Mouse (Mus musculus) kidney, embryonic 15.5 days (tissue): ENCODE measurements around the gene Akap7. TPM values are rescaled to one million over a fixed set of nuclear protein-coding genes. Genes with fewer than 3 reads are reported as not detected.
A peak's percentile ranks its signal among the peaks of the same experiment; 100 is the strongest.

ENCODE experiments used
- ATAC-seq: fragments of 200-750 bp; cut with Nextera tagmentation; replicated peaks from 2 replicates; pipeline ENCODE4 v1.8.0; 2017; ENCODE audit warnings: moderate TSS enrichment; ENCODE audit not compliant: low FRiP score
- H3K27ac ChIP-seq: fragments of 300-500 bp; sonication (generic); 2 replicates; pipeline ENCODE4 v1.5.1; 2015; ENCODE audit warnings: mild to moderate bottlenecking, inconsistent platforms
- H3K27me3 ChIP-seq: fragments of 300-500 bp; sonication (generic); 2 replicates; pipeline ENCODE4 v1.6.1; 2015; ENCODE audit warnings: inconsistent platforms
- H3K36me3 ChIP-seq: fragments of 300-500 bp; sonication (generic); 2 replicates; pipeline ENCODE4 v1.6.1; 2015; ENCODE audit warnings: inconsistent platforms
- H3K4me1 ChIP-seq: fragments of 300-500 bp; sonication (generic); 2 replicates; pipeline ENCODE4 v1.6.1; 2015; ENCODE audit warnings: inconsistent platforms
- H3K4me2 ChIP-seq: fragments of 300-500 bp; sonication (generic); 2 replicates; pipeline ENCODE4 v1.6.1; 2015; ENCODE audit warnings: moderate library complexity, mild to moderate bottlenecking, inconsistent platforms
- H3K4me3 ChIP-seq: fragments of 300-500 bp; sonication (generic); replicated peaks from 2 replicates; pipeline ENCODE4 v1.5.1; 2015; ENCODE audit warnings: mild to moderate bottlenecking, inconsistent platforms
- H3K9ac ChIP-seq: fragments of 300-500 bp; sonication (generic); 2 replicates; pipeline ENCODE4 v1.6.1; 2015; ENCODE audit warnings: mild to moderate bottlenecking, inconsistent platforms
- H3K9me3 ChIP-seq: fragments of 300-500 bp; sonication (generic); replicated peaks from 2 replicates; pipeline ENCODE4 v1.6.1; 2016; ENCODE audit warnings: inconsistent platforms
- WGBS: fragments of 180-500 bp; shearing (Covaris S2); methylation state at CpG from one replicate; pipeline ENCODE4 v1.1.7; 2015; ENCODE audit warnings: mixed read lengths; 5-methylcytosine and 5-hydroxymethylcytosine counted together
- polyA plus RNA-seq: library from polyadenylated mRNA; unstranded; fragments of >200 nt; fragmentation: Nextera tagmentation; extraction: Ambion mirVana; gene quantifications from 2 replicates; pipeline ENCODE4 v1.2.1, GENCODE M21; 2015

Akap7 gene
- polyA plus RNA-seq, 1 experiment from 2014 or later = 26.7 TPM

DNA sequence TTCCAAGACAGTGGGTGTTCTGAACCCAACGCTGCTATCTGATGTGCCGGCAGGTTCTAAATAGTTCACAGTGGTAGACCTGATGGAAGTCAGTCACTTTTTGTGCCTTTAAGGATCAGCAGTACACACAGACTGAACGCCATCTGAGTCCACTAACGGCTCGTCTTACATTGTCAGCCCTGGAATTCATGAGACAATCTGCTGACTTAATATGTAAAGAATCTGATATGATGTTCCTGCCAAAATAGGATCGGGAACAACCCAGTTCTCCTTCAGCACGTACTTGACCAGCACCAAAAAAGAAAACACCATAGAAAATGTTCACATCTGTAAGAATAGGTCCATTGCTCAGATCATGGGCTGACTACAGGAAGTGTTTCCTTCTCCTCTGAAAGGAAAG, 32.2 kb downstream of the Akap7 start:
- Histone ChIP-seq H3K9ac (no peak overlapping the region), H3K27me3 (no peaks in the 10 kb centered on the region), H3K27ac (no peak overlapping the region), H3K4me1 (no peaks in the 10 kb centered on the region; the same call in 1 of the 2 replicates), H3K4me3 (no peak overlapping the region), H3K4me2 (no peak overlapping the region), H3K36me3 (0 out of 2 replicates have a peak, but pooled peaks cover 4% of the 10 kb centered on the region), H3K9me3 (no peaks in the 10 kb centered on the region)
- WGBS = 72% methylated on average over 7 of the region's 7 CpGs
- ATAC-seq = no peak

GRCm38 (mm10) chr10:25274621-25275330, 32.9 kb downstream of the Akap7 start:
- H3K4me3 ChIP-seq = no peak overlapping the region
- no peak for ATAC-seq
- 84% methylated on average over 26 of the region's 26 CpGs for WGBS
- no peak overlapping the region for H3K9ac ChIP-seq
- no peaks in the 10 kb centered on the region; the same call in 1 of the 2 replicates for H3K4me1 ChIP-seq
- no peak overlapping the region for H3K4me2 ChIP-seq
- H3K9me3 ChIP-seq = no peaks in the 10 kb centered on the region
- H3K27ac ChIP-seq = no peak overlapping the region
- no peaks in the 10 kb centered on the region for H3K27me3 ChIP-seq
- peaks cover 9% of the 10 kb centered on the region for H3K36me3 ChIP-seq

- Histone ChIP-seq H3K36me3 (peaks cover 9% of the 10 kb centered on the region), H3K4me3 (no peak overlapping the region), H3K4me2 (no peak overlapping the region), H3K4me1 (peaks cover 1% of the 10 kb centered on the region), H3K9me3 (no peaks in the 10 kb centered on the region), H3K27me3 (no peaks in the 10 kb centered on the region), H3K9ac (no peak overlapping the region), H3K27ac (no peak overlapping the region)
- no peak for ATAC-seq
- 78% methylated on average over 1 of the region's 1 CpGs for WGBS
Observed at GRCm38 (mm10) chr10:25273731-25274130, 33.9 kb downstream of the Akap7 start.

GRCm38 (mm10) chr10:25271756-25272155, 35.9 kb downstream of the Akap7 start:
- H3K9ac ChIP-seq = no peak overlapping the region
- peaks cover 2% of the 10 kb centered on the region for H3K4me1 ChIP-seq
- no peak overlapping the region for H3K4me2 ChIP-seq
- no peaks in the 10 kb centered on the region for H3K27me3 ChIP-seq
- H3K9me3 ChIP-seq = no peaks in the 10 kb centered on the region
- H3K4me3 ChIP-seq = no peak overlapping the region
- peak overlapping the region; percentile 46; the same call in 1 of the 2 replicates for H3K27ac ChIP-seq
- whole genome bisulfite sequencing = 84% methylated on average over 2 of the region's 2 CpGs
- H3K36me3 ChIP-seq = peaks cover 13% of the 10 kb centered on the region
- no peak for ATAC-seq

- Histone ChIP-seq H3K9ac (no peak overlapping the region), H3K27ac (no peak overlapping the region), H3K36me3 (peaks cover 16% of the 10 kb centered on the region), H3K4me2 (no peak overlapping the region), H3K4me3 (no peak overlapping the region), H3K9me3 (no peaks in the 10 kb centered on the region), H3K4me1 (peaks cover 2% of the 10 kb centered on the region), H3K27me3 (no peaks in the 10 kb centered on the region)
- WGBS = 88% methylated on average over 8 of the region's 8 CpGs
- ATAC-seq = no peak
Observed at GRCm38 (mm10) chr10:25271207-25271606, 36.5 kb downstream of the Akap7 start.

GRCm38 (mm10) chr10:25268476-25269351, 39.0 kb downstream of the Akap7 start:
- H3K4me2 ChIP-seq = no peak overlapping the region
- no peak overlapping the region for H3K4me3 ChIP-seq
- peak; percentile 77; the same call in 1 of the 2 replicates for ATAC-seq
- peaks cover 2% of the 10 kb centered on the region; the same call in 1 of the 2 replicates for H3K4me1 ChIP-seq
- WGBS = 52% methylated on average over 18 of the region's 18 CpGs
- H3K36me3 ChIP-seq = peaks cover 16% of the 10 kb centered on the region
- no peaks in the 10 kb centered on the region for H3K27me3 ChIP-seq
- H3K9ac ChIP-seq = no peak overlapping the region
- no peak overlapping the region for H3K27ac ChIP-seq
- H3K9me3 ChIP-seq = no peaks in the 10 kb centered on the region

GRCm38 (mm10) chr10:25261176-25261575, 46.5 kb downstream of the Akap7 start:
- H3K9ac ChIP-seq = no peak overlapping the region
- no peaks in the 10 kb centered on the region for H3K9me3 ChIP-seq
- H3K27ac ChIP-seq = no peak overlapping the region
- H3K4me1 ChIP-seq = peaks cover 3% of the 10 kb centered on the region; the same call in 1 of the 2 replicates
- 40% methylated on average over 6 of the region's 6 CpGs for WGBS
- no peaks in the 10 kb centered on the region for H3K27me3 ChIP-seq
- ATAC-seq = no peak
- H3K36me3 ChIP-seq = no peaks in the 10 kb centered on the region
- no peak overlapping the region for H3K4me3 ChIP-seq
- H3K4me2 ChIP-seq = no peak overlapping the region

GRCm38 (mm10) chr10:25260724-25261123, 46.9 kb downstream of the Akap7 start:
- 93% methylated on average over 10 of the region's 10 CpGs for WGBS

GRCm38 (mm10) chr10:25258171-25258570, 49.5 kb downstream of the Akap7 start:
- ATAC-seq = no peak
- no peaks in the 10 kb centered on the region for H3K9me3 ChIP-seq
- no peaks in the 10 kb centered on the region for H3K36me3 ChIP-seq
- H3K27me3 ChIP-seq = no peaks in the 10 kb centered on the region
- H3K27ac ChIP-seq = no peak overlapping the region
- H3K4me2 ChIP-seq = no peak overlapping the region
- no peak overlapping the region for H3K4me3 ChIP-seq
- H3K4me1 ChIP-seq = peaks cover 3% of the 10 kb centered on the region; the same call in 1 of the 2 replicates
- H3K9ac ChIP-seq = no peak overlapping the region
- 86% methylated on average over 6 of the region's 6 CpGs for WGBS

More at GRCm38 (mm10) chr10:25260724-25261123, 46.9 kb downstream of the Akap7 start:
- Histone ChIP-seq H3K36me3 (no peaks in the 10 kb centered on the region), H3K4me3 (no peak overlapping the region), H3K9ac (no peak overlapping the region), H3K27me3 (no peaks in the 10 kb centered on the region), H3K4me1 (peaks cover 3% of the 10 kb centered on the region; the same call in 1 of the 2 replicates), H3K27ac (no peak overlapping the region), H3K9me3 (no peaks in the 10 kb centered on the region), H3K4me2 (no peak overlapping the region)
- ATAC-seq = no peak

DNA sequence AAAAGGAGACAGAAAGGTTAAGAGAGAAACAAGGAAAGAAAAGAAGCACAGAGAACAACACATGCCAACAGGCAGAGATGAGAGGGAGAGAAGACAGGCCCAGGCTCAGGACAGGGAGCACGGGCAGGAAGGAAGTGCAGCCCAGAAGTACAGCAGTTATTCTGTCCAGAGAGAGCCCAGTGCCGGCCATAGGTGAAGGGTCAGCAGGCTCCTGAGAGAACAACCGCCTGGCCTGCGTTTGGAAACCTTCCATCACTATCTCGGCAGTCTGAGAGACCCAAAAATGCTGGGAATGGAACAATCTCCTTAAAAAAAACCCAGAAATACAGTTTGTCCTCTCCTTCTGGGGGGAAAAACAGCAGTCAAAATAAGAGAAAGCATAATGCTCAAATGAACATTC, 50.2 kb downstream of the Akap7 start:
- H3K9ac ChIP-seq = no peak overlapping the region
- H3K9me3 ChIP-seq = no peaks in the 10 kb centered on the region
- 32% methylated on average over 5 of the region's 5 CpGs for WGBS
- H3K4me2 ChIP-seq = no peak overlapping the region
- ATAC-seq = no peak
- no peaks in the 10 kb centered on the region for H3K27me3 ChIP-seq
- no peak overlapping the region for H3K4me3 ChIP-seq
- no peak overlapping the region for H3K27ac ChIP-seq
- H3K4me1 ChIP-seq = peaks cover 3% of the 10 kb centered on the region; the same call in 1 of the 2 replicates
- H3K36me3 ChIP-seq = no peaks in the 10 kb centered on the region

- Histone ChIP-seq H3K27me3 (no peaks in the 10 kb centered on the region), H3K36me3 (no peaks in the 10 kb centered on the region), H3K4me3 (no peak overlapping the region), H3K4me1 (peaks cover 3% of the 10 kb centered on the region; the same call in 1 of the 2 replicates), H3K9ac (no peak overlapping the region), H3K9me3 (no peaks in the 10 kb centered on the region), H3K4me2 (no peak overlapping the region), H3K27ac (no peak overlapping the region)
- WGBS = 77% methylated on average over 2 of the region's 2 CpGs
- ATAC-seq = peak; percentile 60; the same call in 1 of the 2 replicates
Observed at GRCm38 (mm10) chr10:25253474-25253873, 54.2 kb downstream of the Akap7 start.

DNA sequence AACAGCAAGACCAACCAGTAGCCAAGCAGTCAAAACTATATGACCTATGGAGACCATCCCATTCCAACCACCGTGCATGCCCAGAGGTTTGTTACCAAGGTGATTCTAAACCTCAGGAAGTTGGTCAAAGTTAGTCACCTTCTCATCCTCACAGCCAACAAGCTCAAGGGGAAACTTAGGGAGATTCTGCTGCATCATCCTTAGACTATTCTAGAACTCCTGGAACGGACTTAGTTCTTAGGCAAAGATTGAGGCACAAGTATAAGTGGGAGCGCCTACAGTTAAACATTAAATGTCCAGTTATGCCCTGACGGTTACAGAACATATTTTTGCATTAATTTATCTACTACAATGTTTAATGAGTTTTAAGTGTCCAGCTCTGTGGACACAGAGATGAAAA, 54.7 kb downstream of the Akap7 start:
- Histone ChIP-seq H3K4me2 (no peak overlapping the region), H3K9ac (no peak overlapping the region), H3K4me1 (peaks cover 3% of the 10 kb centered on the region; the same call in 1 of the 2 replicates), H3K9me3 (no peaks in the 10 kb centered on the region), H3K4me3 (no peak overlapping the region), H3K36me3 (no peaks in the 10 kb centered on the region), H3K27ac (no peak overlapping the region), H3K27me3 (no peaks in the 10 kb centered on the region)
- no peak for ATAC-seq
- WGBS = 88% methylated on average over 4 of the region's 4 CpGs
